Mouse (Mus musculus): ENCODE results near the gene Gm20518. TPM values are rescaled to one million over a fixed set of nuclear protein-coding genes. Genes with fewer than 3 reads are reported as not detected.

Gm20518 gene
- polyA plus RNA-seq, 1 experiment from 2014 or later: 0.15 TPM

DNA sequence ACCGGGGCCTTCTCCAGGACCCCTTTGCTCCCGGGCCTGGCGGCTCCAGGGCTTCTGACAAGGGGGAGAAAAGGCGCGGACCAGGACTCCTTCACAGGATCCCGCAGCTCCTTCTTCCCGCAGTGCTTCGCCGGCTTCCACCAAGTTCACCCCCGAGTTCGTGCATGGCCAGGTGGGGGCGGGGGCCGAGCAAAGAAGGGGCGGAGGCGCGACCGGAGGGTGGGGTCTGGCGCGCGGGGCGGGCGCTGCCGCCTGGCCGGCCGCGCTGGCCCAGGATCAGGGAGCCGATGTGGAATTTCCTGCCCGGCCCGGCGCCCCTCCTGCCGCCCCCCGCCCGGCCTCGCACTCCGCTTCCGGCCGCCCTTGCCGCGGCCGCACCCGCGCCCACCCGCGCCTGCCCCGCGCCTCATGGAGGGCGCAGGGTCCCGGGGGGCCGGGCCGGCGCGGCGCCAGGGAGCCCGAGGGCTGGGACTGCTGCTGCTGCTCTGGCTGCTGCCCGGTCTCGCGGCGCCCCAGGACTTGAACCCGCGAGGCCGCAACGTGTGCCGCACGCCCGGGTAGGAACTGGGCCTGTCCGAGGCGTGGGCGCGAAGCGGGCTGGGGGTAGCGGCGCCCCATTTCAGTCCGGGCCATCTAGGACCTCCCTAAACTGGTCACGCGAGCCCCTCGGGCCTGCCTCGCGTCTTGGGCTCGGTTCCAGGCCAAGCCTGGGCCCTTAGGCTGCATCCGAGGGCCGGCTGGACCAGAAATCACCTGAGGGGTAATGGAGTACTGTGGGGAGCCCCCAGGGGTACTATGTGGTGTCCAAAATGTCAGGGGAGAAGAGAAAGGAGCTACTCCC, 94.3 kb downstream of the Gm20518 start, which contains the start of gene Scarf2:
Gene Scarf2 (plus strand): TSS at position 312 of the 841 bp plus-strand sequence.
- peak within 1 kb of the TSS; percentile 70 for H3K9ac ChIP-seq (ENCODE audit: low read depth, low read length)
- WGBS: 3% methylated on average over 48 of the region's 81 CpGs
- no peaks in the 10 kb centered on the region for H3K36me3 ChIP-seq (ENCODE audit: control insufficient read depth, insufficient read depth, low read length)
- no peaks in the 10 kb centered on the region for H3K9me3 ChIP-seq (ENCODE audit: control insufficient read depth, low read length)
- peak; percentile 62 for DNase-seq (ENCODE audit: low spot score)
- H3K27ac ChIP-seq (ENCODE audit: low read depth, low read length): peak within 1 kb of the TSS; percentile 62
- peaks cover 4% of the 10 kb centered on the region for H3K4me1 ChIP-seq (replicated peaks; ENCODE audit: control insufficient read depth, insufficient read depth, low read length)
- peak; percentile 23; the same call in 1 of the 2 replicates for ATAC-seq (ENCODE audit: low FRiP score)
- peaks cover 66% of the 10 kb centered on the region for H3K27me3 ChIP-seq (ENCODE audit: control insufficient read depth, insufficient read depth, low read length)
- H3K4me3 ChIP-seq (ENCODE audit: low read depth, low read length): peak within 1 kb of the TSS; percentile 43
- H3K4me2 ChIP-seq (replicated peaks; ENCODE audit: low read depth, low read length): peak within 1 kb of the TSS; percentile 81

DNA sequence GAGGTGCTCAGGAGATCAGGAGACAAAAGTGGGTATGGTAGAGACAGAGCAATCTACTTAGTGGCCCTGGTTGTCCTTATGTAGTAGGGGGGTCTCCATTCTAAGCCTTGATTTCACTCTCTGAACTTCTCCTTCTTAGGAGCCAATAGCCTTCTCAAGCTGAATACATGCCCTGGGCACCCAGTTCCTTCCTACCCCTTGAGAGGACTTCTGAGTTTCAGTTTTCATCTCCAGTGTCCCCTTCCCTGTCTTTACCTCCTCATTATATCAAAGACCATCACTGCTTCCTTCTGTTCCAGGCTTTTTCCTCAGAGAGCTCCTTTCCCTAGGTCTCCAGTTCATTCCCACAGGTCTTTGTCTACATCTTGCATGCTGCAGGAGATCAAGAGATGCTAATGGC, 95.0 kb downstream of the Gm20518 start:
- H3K4me1 ChIP-seq (replicated peaks; ENCODE audit: control insufficient read depth, insufficient read depth, low read length): peaks cover 4% of the 10 kb centered on the region
- peak overlapping the region; percentile 70; the same call in 1 of the 2 replicates for H3K9ac ChIP-seq (ENCODE audit: low read depth, low read length)
- peaks cover 60% of the 10 kb centered on the region for H3K27me3 ChIP-seq (ENCODE audit: control insufficient read depth, insufficient read depth, low read length)
- H3K9me3 ChIP-seq (ENCODE audit: control insufficient read depth, low read length): no peaks in the 10 kb centered on the region
- ATAC-seq (ENCODE audit: low FRiP score) (no peak), DNase-seq (ENCODE audit: low spot score) (peak; percentile 27)
- H3K36me3 ChIP-seq (ENCODE audit: control insufficient read depth, insufficient read depth, low read length): no peaks in the 10 kb centered on the region
- no peak overlapping the region for H3K27ac ChIP-seq (ENCODE audit: low read depth, low read length)
- H3K4me2 ChIP-seq (replicated peaks; ENCODE audit: low read depth, low read length): peak overlapping the region; percentile 81
- peak overlapping the region; percentile 43 for H3K4me3 ChIP-seq (ENCODE audit: low read depth, low read length)

DNA sequence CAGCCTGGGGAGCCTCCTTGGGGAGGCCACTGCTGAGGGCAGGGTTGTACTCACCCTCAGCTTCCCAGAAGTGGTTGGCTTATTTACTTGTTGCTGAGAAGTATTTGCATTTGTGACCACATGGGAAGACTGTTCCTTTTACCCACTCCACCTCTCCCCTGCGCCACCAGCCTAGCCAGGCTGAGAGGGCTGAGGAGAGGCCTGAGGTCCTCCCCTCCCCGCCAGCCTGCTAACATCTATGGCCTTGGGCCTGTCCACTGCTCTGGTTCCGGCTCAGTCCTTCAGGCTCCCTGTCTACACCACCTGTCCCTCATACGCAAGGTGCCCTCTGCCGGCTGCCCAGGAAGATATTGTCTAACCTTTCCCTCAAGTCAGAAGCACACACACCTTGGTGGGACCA, 95.8 kb downstream of the Gm20518 start:
- Histone ChIP-seq H3K9ac (ENCODE audit: low read depth, low read length) (no peak overlapping the region), H3K4me1 (replicated peaks; ENCODE audit: control insufficient read depth, insufficient read depth, low read length) (peaks cover 4% of the 10 kb centered on the region), H3K27me3 (ENCODE audit: control insufficient read depth, insufficient read depth, low read length) (peaks cover 53% of the 10 kb centered on the region), H3K27ac (ENCODE audit: low read depth, low read length) (no peak overlapping the region), H3K36me3 (ENCODE audit: control insufficient read depth, insufficient read depth, low read length) (no peaks in the 10 kb centered on the region), H3K9me3 (ENCODE audit: control insufficient read depth, low read length) (no peaks in the 10 kb centered on the region), H3K4me3 (ENCODE audit: low read depth, low read length) (no peak overlapping the region), H3K4me2 (replicated peaks; ENCODE audit: low read depth, low read length) (no peak overlapping the region)
- WGBS: 58% methylated on average over 5 of the region's 5 CpGs
- no peak for DNase-seq (ENCODE audit: low spot score)
- ATAC-seq (ENCODE audit: low FRiP score): no peak

DNA sequence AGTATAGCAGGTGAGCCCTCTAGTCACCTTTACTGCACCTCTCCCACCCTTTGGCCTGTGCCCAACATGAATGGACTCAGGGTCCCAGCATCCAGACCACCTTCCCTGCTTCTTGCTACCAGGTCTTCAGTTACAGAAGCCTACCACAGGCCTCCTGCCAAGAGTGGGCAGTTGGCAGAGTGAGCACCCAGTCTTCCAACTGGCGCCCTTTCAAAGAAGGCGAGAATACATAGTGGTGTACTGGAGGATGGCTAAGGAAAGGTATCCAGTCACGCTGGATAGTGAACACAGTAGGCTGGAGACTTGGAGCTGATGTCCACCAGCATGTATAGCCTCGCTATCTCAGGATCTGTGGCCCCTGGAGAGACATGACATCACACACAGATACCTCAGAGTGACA, 97.4 kb downstream of the Gm20518 start:
- Histone ChIP-seq H3K4me1 (replicated peaks; ENCODE audit: control insufficient read depth, insufficient read depth, low read length) (peaks cover 4% of the 10 kb centered on the region), H3K27ac (ENCODE audit: low read depth, low read length) (no peak overlapping the region), H3K9me3 (ENCODE audit: control insufficient read depth, low read length) (no peaks in the 10 kb centered on the region), H3K27me3 (ENCODE audit: control insufficient read depth, insufficient read depth, low read length) (peaks cover 39% of the 10 kb centered on the region), H3K4me2 (replicated peaks; ENCODE audit: low read depth, low read length) (no peak overlapping the region), H3K36me3 (ENCODE audit: control insufficient read depth, insufficient read depth, low read length) (peaks cover 2% of the 10 kb centered on the region; the same call in 1 of the 2 replicates), H3K4me3 (ENCODE audit: low read depth, low read length) (no peak overlapping the region), H3K9ac (ENCODE audit: low read depth, low read length) (no peak overlapping the region)
- DNase-seq (ENCODE audit: low spot score) (no peak), ATAC-seq (ENCODE audit: low FRiP score) (no peak)
- WGBS: 82% methylated on average over 4 of the region's 4 CpGs

DNA sequence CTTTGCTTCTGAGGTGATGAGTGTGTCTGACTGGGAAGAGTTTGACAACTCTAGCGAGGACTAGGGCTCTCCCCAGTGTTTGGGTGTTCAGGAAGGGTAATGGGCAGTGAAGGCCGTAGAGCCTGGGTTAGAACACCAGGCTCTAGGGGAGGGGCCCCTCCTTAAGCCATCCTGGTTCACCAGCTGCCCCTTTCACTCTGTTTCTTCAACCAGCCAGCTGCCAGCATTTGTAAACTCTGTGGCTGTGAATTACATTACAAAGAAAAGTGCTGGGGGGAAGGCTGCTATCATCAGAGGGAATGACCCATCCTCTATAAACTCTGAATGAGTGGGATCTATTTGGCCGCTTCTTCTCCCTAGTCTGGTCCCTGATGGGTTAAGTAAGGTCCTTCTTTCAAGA, 98.7 kb downstream of the Gm20518 start:
- Histone ChIP-seq H3K36me3 (ENCODE audit: control insufficient read depth, insufficient read depth, low read length) (peaks cover 5% of the 10 kb centered on the region; the same call in 1 of the 2 replicates), H3K4me1 (replicated peaks; ENCODE audit: control insufficient read depth, insufficient read depth, low read length) (peaks cover 4% of the 10 kb centered on the region; the same call in 1 of the 2 replicates), H3K4me3 (ENCODE audit: low read depth, low read length) (no peak overlapping the region), H3K9me3 (ENCODE audit: control insufficient read depth, low read length) (no peaks in the 10 kb centered on the region), H3K9ac (ENCODE audit: low read depth, low read length) (no peak overlapping the region), H3K4me2 (replicated peaks; ENCODE audit: low read depth, low read length) (no peak overlapping the region), H3K27me3 (ENCODE audit: control insufficient read depth, insufficient read depth, low read length) (peaks cover 25% of the 10 kb centered on the region), H3K27ac (ENCODE audit: low read depth, low read length) (no peak overlapping the region)
- ATAC-seq (ENCODE audit: low FRiP score) (no peak), DNase-seq (ENCODE audit: low spot score) (no peak)
- 61% methylated on average over 3 of the region's 3 CpGs for WGBS

DNA sequence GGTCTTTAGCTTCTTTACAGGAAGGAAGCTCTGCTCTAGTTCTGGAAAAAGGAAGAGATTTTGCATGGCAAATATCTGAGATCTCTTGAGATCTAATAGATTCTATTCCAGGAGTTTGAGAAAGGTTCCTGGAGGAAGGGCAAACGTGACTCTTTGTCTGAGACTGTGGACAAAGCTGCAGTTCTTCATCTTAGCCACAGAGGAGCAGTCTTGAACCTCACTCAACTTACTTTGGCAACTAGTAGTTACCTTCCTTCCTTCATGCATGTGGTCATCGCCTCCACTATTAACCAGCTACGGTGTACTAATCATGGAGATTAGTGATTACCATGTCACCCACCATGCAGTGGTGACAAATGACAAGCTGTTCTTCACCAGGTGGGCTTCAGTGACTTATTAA, 106.1 kb downstream of the Gm20518 start:
- no peak overlapping the region for H3K9ac ChIP-seq (ENCODE audit: low read depth, low read length)
- 61% methylated on average over 3 of the region's 3 CpGs for WGBS
- no peaks in the 10 kb centered on the region for H3K27me3 ChIP-seq (ENCODE audit: control insufficient read depth, insufficient read depth, low read length)
- no peak for ATAC-seq (ENCODE audit: low FRiP score)
- no peak overlapping the region for H3K4me2 ChIP-seq (replicated peaks; ENCODE audit: low read depth, low read length)
- no peak overlapping the region for H3K4me3 ChIP-seq (ENCODE audit: low read depth, low read length)
- no peaks in the 10 kb centered on the region for H3K9me3 ChIP-seq (ENCODE audit: control insufficient read depth, low read length)
- H3K36me3 ChIP-seq (ENCODE audit: control insufficient read depth, insufficient read depth, low read length): peaks cover 7% of the 10 kb centered on the region; the same call in 1 of the 2 replicates
- H3K27ac ChIP-seq (ENCODE audit: low read depth, low read length): no peak overlapping the region
- no peak for DNase-seq (ENCODE audit: low spot score)
- H3K4me1 ChIP-seq (replicated peaks; ENCODE audit: control insufficient read depth, insufficient read depth, low read length): no peaks in the 10 kb centered on the region

Other genes starting within 250 kb of the Gm20518 start
- gene Ccdc74a, start 245.2 kb downstream of the Gm20518 start, polyA plus RNA-seq (2014; fragmentation: Nextera tagmentation; extraction: Ambion mirVana): 4.4 and 5.9 TPM in 2 replicates
- 34.2 and 42.8 TPM in 2 replicates for gene Med15, start 158.8 kb downstream of the Gm20518 start, polyA plus RNA-seq (2014; fragmentation: Nextera tagmentation; extraction: Ambion mirVana)
- 44.8 and 45.0 TPM in 2 replicates for gene Klhl22, start 132.1 kb downstream of the Gm20518 start, polyA plus RNA-seq (2014; fragmentation: Nextera tagmentation; extraction: Ambion mirVana)
- 6.4 and 7.2 TPM in 2 replicates for gene Scarf2, start 94.4 kb downstream of the Gm20518 start, polyA plus RNA-seq (2014; fragmentation: Nextera tagmentation; extraction: Ambion mirVana)
- 0.20 and 0.49 TPM in 2 replicates for gene B830017H08Rik, start 58.5 kb downstream of the Gm20518 start, polyA plus RNA-seq (2014; fragmentation: Nextera tagmentation; extraction: Ambion mirVana)
- gene Car15, start 53.3 kb downstream of the Gm20518 start, polyA plus RNA-seq (2014; fragmentation: Nextera tagmentation; extraction: Ambion mirVana): 1.8 and 2.9 TPM in 2 replicates
- gene Tssk1, start 2.6 kb upstream of the Gm20518 start, polyA plus RNA-seq (2014; fragmentation: Nextera tagmentation; extraction: Ambion mirVana): 0.04 and 0.11 TPM in 2 replicates
- 72.9 and 75.7 TPM in 2 replicates for gene Dgcr2, start 6.9 kb upstream of the Gm20518 start, polyA plus RNA-seq (2014; fragmentation: Nextera tagmentation; extraction: Ambion mirVana)
- gene Tssk2, start 7.0 kb upstream of the Gm20518 start, polyA plus RNA-seq (2014; fragmentation: Nextera tagmentation; extraction: Ambion mirVana): not detected in 2 replicates
- 38.3 and 40.5 TPM in 2 replicates for gene Ess2, start 19.7 kb upstream of the Gm20518 start, polyA plus RNA-seq (2014; fragmentation: Nextera tagmentation; extraction: Ambion mirVana)
- 0.17 TPM in 1 of 2 replicates, not detected in the other for gene Gsc2, start 23.4 kb upstream of the Gm20518 start, polyA plus RNA-seq (2014; fragmentation: Nextera tagmentation; extraction: Ambion mirVana)
- gene Slc25a1, start 36.5 kb upstream of the Gm20518 start, polyA plus RNA-seq (2014; fragmentation: Nextera tagmentation; extraction: Ambion mirVana): 114 and 118 TPM in 2 replicates
- not detected in 2 replicates for gene Vpreb2, start 88.8 kb upstream of the Gm20518 start, polyA plus RNA-seq (2014; fragmentation: Nextera tagmentation; extraction: Ambion mirVana)
- gene Dgcr6, start 161.2 kb upstream of the Gm20518 start, polyA plus RNA-seq (2014; fragmentation: Nextera tagmentation; extraction: Ambion mirVana): 128 and 130 TPM in 2 replicates
- 7.8 and 8.3 TPM in 2 replicates for gene Prodh, start 198.5 kb upstream of the Gm20518 start, polyA plus RNA-seq (2014; fragmentation: Nextera tagmentation; extraction: Ambion mirVana)
- 3.3 and 3.4 TPM in 2 replicates for gene Rtn4r, start 236.0 kb upstream of the Gm20518 start, polyA plus RNA-seq (2014; fragmentation: Nextera tagmentation; extraction: Ambion mirVana)

All from hindbrain, embryonic 11.5 days (tissue).